Mouse (Mus musculus): ENCODE measurements around the gene Hoxa9. TPM values are rescaled to one million over a fixed set of nuclear protein-coding genes. Genes with fewer than 3 reads are reported as not detected.

Hoxa9 gene
- not detected for total RNA-seq (2021)

DNA sequence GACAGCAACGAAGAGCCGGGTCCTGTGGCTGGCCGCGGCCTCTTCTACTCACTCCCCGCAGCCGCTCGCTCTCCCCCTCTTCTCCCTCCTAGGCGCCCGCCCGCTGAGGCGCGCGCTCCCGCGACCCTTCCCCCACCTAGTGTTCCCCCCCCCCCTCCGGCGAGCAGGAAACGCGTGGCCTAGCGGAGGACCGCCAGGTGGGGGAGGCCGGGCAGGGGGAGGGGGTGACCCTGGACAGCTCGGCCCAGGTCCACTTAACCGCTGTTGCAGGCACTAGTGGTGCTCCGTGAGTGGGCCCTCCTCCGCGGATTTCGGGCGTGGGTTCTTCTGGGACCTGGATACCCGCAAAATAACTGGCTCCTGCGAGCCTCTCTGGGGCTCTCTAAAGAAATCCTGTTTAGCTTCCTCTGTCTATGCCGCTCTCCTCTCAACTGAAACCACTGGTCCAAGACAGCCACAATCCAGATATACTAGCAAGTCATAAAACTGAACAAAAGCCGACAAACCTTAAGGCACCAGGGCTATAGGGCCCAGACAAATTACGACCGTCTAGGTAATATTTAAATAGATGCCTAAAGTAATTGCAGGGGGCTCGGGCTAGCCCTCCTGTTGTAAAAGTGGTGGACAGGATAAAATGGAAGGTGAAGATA lies at the start of gene Hoxa9:
Gene Hoxa9, minus strand, starts transcription at position 574 of the 650 bp plus-strand sequence.
- DNase-seq, result no peak

GRCm38 (mm10) chr6:52276920-52277319 lies 46.0 kb upstream of the Hoxa9 start:
- no peak for DNase-seq

- DNase-seq, result no peak
Observed at GRCm38 (mm10) chr6:52276382-52276781, 45.5 kb upstream of the Hoxa9 start.

- no peak for DNase-seq
Observed at GRCm38 (mm10) chr6:52275563-52276280, 44.8 kb upstream of the Hoxa9 start.

- no peak for DNase-seq
Observed at GRCm38 (mm10) chr6:52274576-52274975, 43.7 kb upstream of the Hoxa9 start.

- no peak for DNase-seq
Observed at GRCm38 (mm10) chr6:52273656-52274280, 42.9 kb upstream of the Hoxa9 start.

- DNase-seq, result no peak
Observed at GRCm38 (mm10) chr6:52272766-52273655, 42.1 kb upstream of the Hoxa9 start.

DNA sequence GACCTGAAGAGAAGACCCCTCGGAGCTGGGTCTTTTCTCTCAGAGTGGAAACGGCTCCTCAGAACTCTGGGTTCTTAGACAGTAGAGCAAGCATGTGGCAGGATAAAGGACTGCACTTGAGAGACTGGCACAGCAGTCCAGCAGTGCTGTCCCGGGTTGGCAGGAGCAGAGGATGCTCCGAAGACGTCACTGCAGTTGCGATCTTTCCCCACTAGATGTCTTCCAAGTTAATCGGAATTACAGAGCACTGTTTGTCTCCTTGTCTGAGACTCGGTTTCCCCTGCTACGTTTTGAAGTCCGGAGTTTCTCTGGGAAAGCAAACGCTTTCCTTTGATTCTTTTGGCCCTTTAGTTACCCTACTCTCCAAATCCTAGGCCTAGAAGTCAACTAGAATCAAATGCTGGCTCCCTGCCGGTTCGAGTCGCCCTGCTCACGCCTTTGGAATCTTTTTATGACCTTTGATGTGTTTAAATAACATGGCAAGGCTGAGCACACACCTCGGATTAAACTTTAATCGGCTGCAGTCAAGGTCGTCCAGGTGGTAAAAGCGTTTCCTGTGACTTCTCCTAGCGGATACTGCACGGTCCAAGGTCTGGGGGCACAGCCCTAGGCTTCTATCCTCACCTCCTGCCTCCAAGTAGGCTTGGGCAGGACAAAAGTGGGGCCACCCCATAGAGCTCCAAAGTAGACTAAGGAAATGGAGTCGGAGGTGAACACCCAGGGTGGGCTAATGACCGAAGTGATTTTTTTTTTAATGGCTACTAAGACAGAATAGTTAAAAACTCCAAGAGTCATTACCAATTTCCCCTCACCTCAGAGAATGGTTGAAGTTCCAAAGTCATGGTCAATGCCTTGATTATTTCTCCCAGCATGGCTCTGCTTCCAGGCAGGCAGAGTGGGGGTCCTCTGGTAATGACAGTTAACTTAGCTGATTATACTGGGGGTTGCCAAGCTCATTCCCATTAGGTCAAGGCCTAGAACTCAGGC lies 39.9 kb upstream of the Hoxa9 start:
- DNase-seq, result peak; percentile 78

DNA sequence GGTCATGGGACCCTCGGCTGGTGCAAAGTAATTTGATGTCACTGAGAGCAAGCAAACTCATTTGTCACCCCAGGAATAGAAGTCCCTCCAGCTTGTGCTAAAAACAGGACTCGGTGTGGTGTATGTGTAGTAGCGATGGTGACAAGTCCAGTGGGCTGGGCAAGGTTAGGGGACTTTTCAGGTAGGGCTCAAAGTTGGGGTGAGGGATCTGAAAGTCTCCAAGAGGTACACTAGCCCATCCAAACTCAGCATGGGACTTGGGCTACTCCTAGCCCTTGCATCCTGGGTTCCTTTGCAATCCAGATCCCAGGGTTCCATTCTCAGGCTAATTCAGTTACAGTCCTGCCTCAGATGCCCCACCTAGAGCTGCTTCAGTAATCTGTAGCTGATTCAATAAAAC lies 37.9 kb upstream of the Hoxa9 start:
- DNase-seq, result no peak

- no peak for DNase-seq
Observed at GRCm38 (mm10) chr6:52268341-52268740, 37.5 kb upstream of the Hoxa9 start.

DNA sequence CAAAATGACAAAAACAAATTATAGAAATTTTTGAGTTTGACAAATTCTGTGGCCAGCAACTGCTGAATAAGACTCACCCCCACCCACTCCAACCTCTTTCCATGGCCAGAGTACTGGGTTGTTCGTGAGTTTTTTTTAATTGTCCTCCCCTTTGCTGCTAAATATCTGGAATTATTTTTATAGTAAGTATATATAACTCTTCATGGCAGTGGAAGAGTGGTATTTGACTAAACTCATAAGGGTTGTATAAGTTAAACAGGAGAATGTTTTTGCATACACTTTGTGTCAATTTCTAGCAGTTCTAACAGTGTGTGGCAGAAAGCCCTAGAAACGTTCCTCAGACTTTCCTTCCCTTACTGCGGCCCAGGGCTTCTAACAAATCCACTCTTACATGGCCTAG lies 36.8 kb upstream of the Hoxa9 start:
- no peak for DNase-seq

DNA sequence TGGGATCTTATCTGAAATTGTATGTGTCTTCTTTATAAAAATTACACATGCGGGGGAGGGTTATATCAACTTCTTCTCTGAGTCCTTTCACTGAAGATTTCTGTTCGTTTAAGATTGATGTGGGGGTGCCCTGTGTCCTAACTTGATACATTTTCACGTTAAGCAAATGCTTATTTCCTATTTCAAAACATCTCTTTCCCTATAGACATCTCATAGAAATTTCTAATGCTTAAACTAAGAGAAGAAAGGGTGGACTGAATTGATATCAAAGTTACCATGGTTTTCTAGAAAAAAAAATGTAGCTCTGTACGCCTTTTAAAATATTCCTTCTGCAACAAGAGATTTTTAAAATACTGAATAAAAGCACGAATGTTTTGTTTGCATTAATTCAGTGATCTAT lies 36.3 kb upstream of the Hoxa9 start:
- no peak for DNase-seq

GRCm38 (mm10) chr6:52266666-52266985 lies 35.7 kb upstream of the Hoxa9 start:
- DNase-seq, result no peak

DNA sequence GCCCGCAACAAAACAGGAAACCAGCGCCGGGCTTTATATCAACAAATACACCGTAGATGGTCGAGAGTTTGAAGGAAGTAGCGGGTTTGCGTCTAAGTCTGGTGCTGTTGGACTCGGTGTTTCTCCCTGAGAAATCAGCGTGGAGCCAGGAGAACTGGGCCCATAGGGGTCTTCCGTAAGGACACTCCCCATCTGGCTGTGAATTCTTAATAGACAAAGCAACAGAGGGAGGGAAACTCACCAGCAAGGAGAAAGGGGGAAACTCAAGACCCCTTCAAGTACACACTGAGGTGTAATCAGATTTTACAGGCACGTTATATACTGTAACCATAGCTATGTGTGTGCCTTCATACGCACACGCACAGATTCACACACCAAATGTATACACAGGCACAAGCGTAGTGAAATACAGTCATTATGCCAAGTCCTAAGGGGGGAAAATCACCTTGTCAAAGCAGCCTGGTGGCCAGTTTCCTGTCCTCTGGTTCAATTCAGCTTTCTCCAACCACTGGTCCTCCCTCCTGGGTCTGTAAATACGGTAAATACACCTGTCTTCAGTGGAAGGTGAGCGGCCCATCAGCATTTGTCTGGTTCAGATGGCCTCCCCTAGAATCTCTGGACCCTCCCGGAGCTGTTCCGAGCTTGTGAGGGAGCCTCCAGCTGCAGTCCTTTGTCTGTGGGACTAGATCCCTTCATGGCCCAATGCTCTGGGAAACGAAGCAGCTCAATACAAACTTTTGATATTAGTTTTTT lies 35.2 kb upstream of the Hoxa9 start:
- DNase-seq, result no peak

GRCm38 (mm10) chr6:52265306-52265912 lies 34.5 kb upstream of the Hoxa9 start:
- no peak for DNase-seq

- no peak for DNase-seq
Observed at GRCm38 (mm10) chr6:52264106-52264790, 33.4 kb upstream of the Hoxa9 start.

- no peak for DNase-seq
Observed at GRCm38 (mm10) chr6:52263321-52263585, 32.4 kb upstream of the Hoxa9 start.

- peak; percentile 10 for DNase-seq
Observed at GRCm38 (mm10) chr6:52262463-52263320, 31.8 kb upstream of the Hoxa9 start.

Measured in heart, postnatal 4 days (tissue).